7 mouse cellular contexts compared by ENCODE assay signal in the genomic region with DNA sequence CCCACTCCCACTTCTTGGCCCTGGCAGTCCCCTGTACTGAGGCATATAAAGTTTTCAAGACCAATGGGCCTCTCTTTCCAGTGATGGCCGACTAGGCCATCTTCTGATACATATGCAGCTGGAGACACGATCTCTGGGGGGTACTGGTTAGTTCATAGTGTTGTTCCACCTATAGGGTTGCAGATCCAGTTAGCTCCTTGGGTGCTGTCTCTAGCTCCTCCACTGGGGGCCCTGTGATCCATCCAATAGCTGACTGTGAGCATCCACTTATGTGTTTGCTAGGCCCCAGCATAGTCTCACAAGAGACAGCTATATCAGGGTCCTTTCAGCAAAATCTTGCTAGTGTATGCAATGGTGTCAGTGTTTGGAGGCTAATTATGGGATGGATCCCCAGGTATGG. TPM values are rescaled to one million over a fixed set of nuclear protein-coding genes. Genes with fewer than 3 reads are reported as not detected.
DNase-seq lines count a peak whose midpoint lies in the region; ATAC-seq and TF ChIP-seq lines count a peak whose summit lies in the region.
"Not testable (repeated sequence)": the region's sequence is repeated elsewhere in the genome, so short reads cannot be mapped to it uniquely, and the experiment has no call there.

No protein-coding gene starts in this region.

- not testable (repeated sequence) for H3K9me3 ChIP-seq in intestine, postnatal 0 days (ENCODE audit: control insufficient read depth); midbrain, postnatal 0 days (ENCODE audit: low read length); stomach, postnatal 0 days (ENCODE audit: control insufficient read depth, low read length)

- WGBS in heart, adult 2 months: 69% methylated on average over 2 of the region's 2 CpGs
- WGBS in intestine, postnatal 0 days: 73% methylated on average over 2 of the region's 2 CpGs
- WGBS in midbrain, postnatal 0 days: 83% methylated on average over 2 of the region's 2 CpGs
- WGBS in stomach, postnatal 0 days: 84% methylated on average over 2 of the region's 2 CpGs

- not testable (repeated sequence) for H3K4me1 ChIP-seq in heart, adult 2 months (ENCODE audit: control insufficient read depth, insufficient read depth, low read length); intestine, postnatal 0 days (replicated peaks; ENCODE audit: control insufficient read depth, insufficient read depth, low read length); midbrain, postnatal 0 days (ENCODE audit: insufficient read depth, low read length); stomach, postnatal 0 days (replicated peaks; ENCODE audit: control insufficient read depth, insufficient read depth)

- not testable (repeated sequence) for ATAC-seq in intestine, postnatal 0 days; midbrain, postnatal 0 days (ENCODE audit: low FRiP score); stomach, postnatal 0 days (ENCODE audit: low FRiP score, low TSS enrichment)

- H3K4me2 ChIP-seq in intestine, postnatal 0 days (replicated peaks; ENCODE audit: low read depth); midbrain, postnatal 0 days (ENCODE audit: low read depth, low read length, poor library complexity, severe bottlenecking); stomach, postnatal 0 days (replicated peaks; ENCODE audit: low read depth): not testable (repeated sequence)

- peak; percentile 53 to 66 for DNase-seq in B cell, adult 2 months
- peak; percentile 42 for DNase-seq in T-cell, adult 2 months (ENCODE audit: low spot score)
- DNase-seq in heart, adult 2 months; left cerebral cortex, adult 2 months (ENCODE audit: extremely low spot score in 1 of 2, low spot score in 2 of 2); midbrain, postnatal 0 days (ENCODE audit: low spot score); stomach, postnatal 0 days (ENCODE audit: low spot score): not testable (repeated sequence)

- not testable (repeated sequence) for H3K4me3 ChIP-seq in heart, adult 2 months; intestine, postnatal 0 days (ENCODE audit: low read depth, low read length); left cerebral cortex, adult 2 months; midbrain, postnatal 0 days (ENCODE audit: low read depth, low read length); stomach, postnatal 0 days (ENCODE audit: low read depth, low read length)

- H3K9ac ChIP-seq in heart, adult 2 months (ENCODE audit: low read depth, low read length); intestine, postnatal 0 days (ENCODE audit: low read depth, low read length); midbrain, postnatal 0 days (replicated peaks; ENCODE audit: low read length, poor library complexity, severe bottlenecking); stomach, postnatal 0 days (ENCODE audit: low read length): not testable (repeated sequence)

- not testable (repeated sequence) for H3K79me2 ChIP-seq in heart, adult 2 months (replicated peaks; ENCODE audit: control insufficient read depth, insufficient read depth, low read length)

- H3K36me3 ChIP-seq in heart, adult 2 months (ENCODE audit: control insufficient read depth, insufficient read depth, low read length): peaks cover 39% of the 10 kb centered on the region
- peaks cover 83% of the 10 kb centered on the region for H3K36me3 ChIP-seq in intestine, postnatal 0 days (ENCODE audit: control insufficient read depth, insufficient read depth)
- H3K36me3 ChIP-seq in midbrain, postnatal 0 days (ENCODE audit: insufficient read depth, low read length): peaks cover 67% of the 10 kb centered on the region
- H3K36me3 ChIP-seq in stomach, postnatal 0 days (ENCODE audit: control insufficient read depth, insufficient read depth, low read length): peaks cover 70% of the 10 kb centered on the region

- TF ChIP-seq CTCF in heart, adult 2 months (IDR thresholded peaks at IDR 0.05): peak; percentile 22; the same call in 1 of the 2 replicates
- TF ChIP-seq CTCF in intestine, postnatal 0 days (IDR thresholded peaks at IDR 0.05; ENCODE audit: low read depth): peak; percentile 37
- peak; percentile 12 for TF ChIP-seq CTCF in left cerebral cortex, adult 2 months (IDR thresholded peaks at IDR 0.05)
- 0 out of 2 replicates have a peak, but pooled peaks have one; percentile 4 for TF ChIP-seq CTCF in midbrain, postnatal 0 days (IDR thresholded peaks at IDR 0.05)
- TF ChIP-seq CTCF in stomach, postnatal 0 days (IDR thresholded peaks at IDR 0.05; ENCODE audit: low read depth): 0 out of 2 replicates have a peak, but pooled peaks have one; percentile 6

- intact Hi-C loops in heart, adult 2 months (cut with DNase I); left cerebral cortex, adult 2 months (cut with DNase I): not testable (repeated sequence)

- not testable (repeated sequence) for TF ChIP-seq POLR2A in heart, adult 2 months (IDR thresholded peaks at IDR 0.05; ENCODE audit: insufficient read depth, low read depth, low read length)

- TF ChIP-seq EP300 in heart, adult 2 months (IDR thresholded peaks at IDR 0.05; ENCODE audit: insufficient read depth, low read depth, low read length); stomach, postnatal 0 days (optimal IDR thresholded peaks at IDR 0.05): not testable (repeated sequence)

- H3K27ac ChIP-seq in heart, adult 2 months; intestine, postnatal 0 days (ENCODE audit: low read depth, low read length); left cerebral cortex, adult 2 months; midbrain, postnatal 0 days (ENCODE audit: low read depth, low read length); stomach, postnatal 0 days (replicated peaks): not testable (repeated sequence)

- not testable (repeated sequence) for H3K27me3 ChIP-seq in heart, adult 2 months (ENCODE audit: control insufficient read depth, insufficient read depth, low read length); intestine, postnatal 0 days (replicated peaks; ENCODE audit: control insufficient read depth, insufficient read depth, low read length); midbrain, postnatal 0 days (ENCODE audit: insufficient read depth, low read length); stomach, postnatal 0 days (ENCODE audit: control insufficient read depth, insufficient read depth, low read length)

RNA-seq across cellular contexts. Expression of a gene that starts 11.2 kb away (rescaled TPM):
- 10 to 100 TPM; 50.3 to 70.6 TPM for total RNA-seq in heart, adult 2 months (2021)
- 47.2 and 60.5 TPM in 2 replicates for polyA plus RNA-seq in heart, adult 2 months (2012; rRNA removed)
- 34.6 and 36.8 TPM in 2 replicates for polyA plus RNA-seq in intestine, postnatal 0 days (2015; fragmentation: Nextera tagmentation; extraction: Ambion mirVana)
- total RNA-seq in left cerebral cortex, adult 2 months (2021): 10 to 100 TPM; 83.2 to 85.1 TPM
- total RNA-seq in midbrain, postnatal 0 days (2014; rRNA removed): 19.0 and 21.9 TPM in 2 replicates
- 15.9 and 16.5 TPM in 2 replicates for polyA plus RNA-seq in midbrain, postnatal 0 days (2015; fragmentation: Nextera tagmentation; extraction: Ambion mirVana)
- polyA plus RNA-seq in stomach, postnatal 0 days (2015; fragmentation: Nextera tagmentation; extraction: Ambion mirVana): 35.1 and 38.1 TPM in 2 replicates
